Mouse (Mus musculus) limb, embryonic 14.5 days (tissue): Measurements from ENCODE around the gene Myo1g. TPM values are rescaled to one million over a fixed set of nuclear protein-coding genes. Genes with fewer than 3 reads are reported as not detected.

ENCODE experiments used
- ATAC-seq: fragments of 200-750 bp; cut with Nextera tagmentation; 2 replicates; pipeline ENCODE4 v1.8.0; 2017; ENCODE audit warnings: low read depth, moderate number of reproducible peaks, moderate TSS enrichment; ENCODE audit not compliant: low FRiP score
- DNase-seq: peaks from one replicate; pipeline ENCODE4 v3.0.0-alpha.2; 2015; ENCODE audit warnings: low spot score
- H3K27ac ChIP-seq: fragments of 300-500 bp; sonication (generic); replicated peaks from 2 replicates; pipeline ENCODE4 v1.5.1; 2014; ENCODE audit warnings: low read depth, mild to moderate bottlenecking, low read length, moderate library complexity, mixed read lengths
- H3K27me3 ChIP-seq: fragments of 300-500 bp; sonication (generic); 2 replicates; pipeline ENCODE4 v1.6.1; 2014; ENCODE audit warnings: low read length, mixed read lengths; ENCODE audit not compliant: control insufficient read depth, insufficient read depth
- H3K36me3 ChIP-seq: fragments of 300-500 bp; sonication (generic); 2 replicates; pipeline ENCODE4 v1.6.1; 2014; ENCODE audit warnings: mild to moderate bottlenecking, low read length, moderate library complexity, mixed read lengths; ENCODE audit not compliant: control insufficient read depth, insufficient read depth
- H3K4me1 ChIP-seq: fragments of 300-500 bp; sonication (generic); 2 replicates; pipeline ENCODE4 v1.6.1; 2014; ENCODE audit warnings: antibody characterized with exemption, low read length, mixed read lengths; ENCODE audit not compliant: control insufficient read depth, insufficient read depth
- H3K4me2 ChIP-seq: fragments of 300-500 bp; sonication (generic); replicated peaks from 2 replicates; pipeline ENCODE4 v1.6.1; 2014; ENCODE audit warnings: low read depth, mild to moderate bottlenecking, low read length, moderate library complexity; ENCODE audit not compliant: severe bottlenecking
- H3K4me3 ChIP-seq: fragments of 300-500 bp; sonication (generic); replicated peaks from 2 replicates; pipeline ENCODE4 v1.5.1; 2014; ENCODE audit warnings: low read length
- H3K9ac ChIP-seq: fragments of 300-500 bp; sonication (generic); 2 replicates; pipeline ENCODE4 v1.6.1; 2014; ENCODE audit warnings: mild to moderate bottlenecking, low read depth, low read length, moderate library complexity; ENCODE audit not compliant: severe bottlenecking
- H3K9me3 ChIP-seq: fragments of 300-500 bp; sonication (generic); 2 replicates; pipeline ENCODE4 v1.6.1; 2016; ENCODE audit warnings: low read length; ENCODE audit not compliant: control insufficient read depth
- POLR2A ChIP-seq: fragments of 200-500 bp; IDR thresholded peaks from 2 replicates; pipeline ENCODE4 v1.8.0; 2012; ENCODE audit warnings: inconsistent platforms, mild to moderate bottlenecking, moderate library complexity, borderline replicate concordance; ENCODE audit not compliant: insufficient read depth, insufficient read length; ENCODE audit errors: extremely low read depth
- WGBS: fragments of 180-500 bp; shearing (Covaris S2); extraction: QIAGEN DNeasy Blood & Tissue Kit; methylation state at CpG from one replicate; pipeline ENCODE4 v1.1.7; 2014; 5-methylcytosine and 5-hydroxymethylcytosine counted together
- polyA plus RNA-seq, 2 experiments: library from polyadenylated mRNA; depleted of rRNA in 1 of 2; stranded (reverse) in 1 of 2; unstranded in 1 of 2; fragments of >200 nt; fragmentation: Nextera tagmentation in 1 of 2; extraction: Ambion mirVana in 1 of 2; gene quantifications; 2 replicates each; pipeline versions ENCODE4 v1.2.1 to v1.2.3; 2012 to 2014

Gene Myo1g
- polyA plus RNA-seq, 2 experiments = 3.2 to 3.9 TPM

GRCm38 (mm10) chr11:6558234-6558633 is 37.5 kb upstream of the Myo1g start:
- no peak overlapping the region for H3K9ac ChIP-seq
- TF ChIP-seq POLR2A = no peak
- no peak overlapping the region for H3K4me3 ChIP-seq
- WGBS = 84% methylated on average over 3 of the region's 3 CpGs
- no peak for DNase-seq
- no peaks in the 10 kb centered on the region for H3K9me3 ChIP-seq
- H3K27ac ChIP-seq = no peak overlapping the region
- H3K27me3 ChIP-seq = no peaks in the 10 kb centered on the region
- H3K4me2 ChIP-seq = no peak overlapping the region
- H3K4me1 ChIP-seq = peaks cover 5% of the 10 kb centered on the region; the same call in 1 of the 2 replicates
- peaks cover 14% of the 10 kb centered on the region for H3K36me3 ChIP-seq
- ATAC-seq = no peak

GRCm38 (mm10) chr11:6550201-6550600 is 29.4 kb upstream of the Myo1g start:
- Histone ChIP-seq H3K27ac (no peak overlapping the region; the same call in 1 of the 2 replicates), H3K4me2 (no peak overlapping the region), H3K27me3 (no peaks in the 10 kb centered on the region), H3K36me3 (peaks cover 16% of the 10 kb centered on the region), H3K4me3 (no peak overlapping the region), H3K9ac (no peak overlapping the region), H3K9me3 (no peaks in the 10 kb centered on the region), H3K4me1 (peaks cover 8% of the 10 kb centered on the region)
- no peak for TF ChIP-seq POLR2A
- no peak for DNase-seq
- WGBS = 92% methylated on average over 3 of the region's 3 CpGs
- no peak for ATAC-seq

GRCm38 (mm10) chr11:6549770-6550169 is 29.0 kb upstream of the Myo1g start:
- TF ChIP-seq POLR2A = no peak
- Histone ChIP-seq H3K27ac (no peak overlapping the region), H3K27me3 (no peaks in the 10 kb centered on the region), H3K9me3 (no peaks in the 10 kb centered on the region), H3K9ac (no peak overlapping the region), H3K4me3 (no peak overlapping the region), H3K4me2 (no peak overlapping the region), H3K4me1 (peaks cover 8% of the 10 kb centered on the region), H3K36me3 (peaks cover 16% of the 10 kb centered on the region)
- DNase-seq (no peak), ATAC-seq (no peak)
- WGBS = 95% methylated on average over 2 of the region's 2 CpGs

GRCm38 (mm10) chr11:6547696-6548325 is 27.0 kb upstream of the Myo1g start:
- 26% methylated on average over 6 of the region's 6 CpGs for WGBS
- no peak for ATAC-seq
- peaks cover 8% of the 10 kb centered on the region for H3K4me1 ChIP-seq

GRCm38 (mm10) chr11:6547037-6547680 is 26.4 kb upstream of the Myo1g start:
- H3K9me3 ChIP-seq = no peaks in the 10 kb centered on the region
- peaks cover 8% of the 10 kb centered on the region for H3K4me1 ChIP-seq
- peak overlapping the region; percentile 88 for H3K9ac ChIP-seq
- DNase-seq = peak; percentile 48
- peak overlapping the region; percentile 96 for H3K27ac ChIP-seq
- peaks cover 7% of the 10 kb centered on the region; the same call in 1 of the 2 replicates for H3K36me3 ChIP-seq
- ATAC-seq = peak; percentile 66
- peak overlapping the region; percentile 70 for H3K4me3 ChIP-seq
- H3K27me3 ChIP-seq = no peaks in the 10 kb centered on the region
- H3K4me2 ChIP-seq = peak overlapping the region; percentile 65
- TF ChIP-seq POLR2A = no peak
- 3% methylated on average over 21 of the region's 41 CpGs for WGBS

More at GRCm38 (mm10) chr11:6547696-6548325, 27.0 kb upstream of the Myo1g start:
- Histone ChIP-seq H3K4me3 (peak overlapping the region; percentile 70), H3K36me3 (peaks cover 11% of the 10 kb centered on the region), H3K9ac (peak overlapping the region; percentile 88), H3K9me3 (no peaks in the 10 kb centered on the region), H3K4me2 (peak overlapping the region; percentile 65), H3K27me3 (no peaks in the 10 kb centered on the region), H3K27ac (peak overlapping the region; percentile 96)
- DNase-seq = no peak
- no peak for TF ChIP-seq POLR2A
